Mouse (Mus musculus): Measurements from ENCODE around the gene Ppp3ca. TPM values are rescaled to one million over a fixed set of nuclear protein-coding genes. Genes with fewer than 3 reads are reported as not detected.

Ppp3ca gene
- total RNA-seq, 2 experiments from 2014 or later, result 60.1 to 76.0 TPM

DNA sequence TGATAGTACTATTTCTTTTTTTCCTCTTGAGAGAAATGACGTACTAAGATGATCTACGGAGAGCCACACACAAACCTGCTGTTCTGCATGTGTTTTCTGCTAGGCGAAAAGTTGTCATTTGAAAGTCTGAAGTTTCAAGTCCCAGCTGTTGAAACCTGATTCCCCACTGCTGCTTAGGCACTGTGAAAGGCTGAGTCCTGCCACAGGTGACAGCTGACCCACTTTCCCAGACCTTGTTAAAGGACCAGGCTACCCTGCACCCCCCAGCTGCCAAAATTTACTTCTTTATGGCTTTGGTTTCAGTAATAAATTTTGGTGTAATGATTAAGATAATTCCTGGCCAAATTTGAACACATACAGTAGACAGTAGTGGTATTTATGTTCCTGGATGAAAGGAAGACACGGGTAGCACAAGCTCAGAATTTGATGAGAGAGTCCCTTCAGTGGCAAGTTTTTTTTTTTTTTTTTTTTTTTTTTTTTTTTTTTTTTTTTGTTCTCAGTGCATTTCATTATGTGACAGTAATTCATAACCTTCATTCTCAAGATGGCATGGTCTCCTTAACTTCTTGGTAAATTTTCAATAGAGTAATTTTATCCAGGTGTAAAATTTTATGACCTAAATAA is 52.0 kb downstream of the Ppp3ca start:
- ATAC-seq (replicated peaks; ENCODE audit: poor library complexity), result no peak

DNA sequence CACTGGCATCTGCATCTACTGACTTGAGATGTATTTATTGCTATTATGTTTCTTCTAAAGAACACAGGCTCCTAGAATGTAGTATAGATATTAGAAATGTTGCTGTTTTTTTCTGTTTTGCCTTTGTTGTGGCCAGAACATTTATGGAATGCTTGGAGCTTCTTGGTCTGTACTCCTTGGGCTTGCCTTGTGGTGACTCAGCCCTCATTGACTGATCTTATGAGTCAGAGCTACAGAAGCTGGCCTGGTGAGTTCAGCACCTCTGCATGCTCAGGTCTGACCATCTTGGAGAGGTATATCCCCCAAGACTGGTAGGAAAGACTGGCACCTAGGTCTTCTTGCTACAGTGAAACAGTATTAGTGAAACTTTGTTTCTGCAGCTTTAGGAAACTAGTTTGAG is 52.6 kb downstream of the Ppp3ca start:
- no peak for ATAC-seq (replicated peaks; ENCODE audit: poor library complexity)

DNA sequence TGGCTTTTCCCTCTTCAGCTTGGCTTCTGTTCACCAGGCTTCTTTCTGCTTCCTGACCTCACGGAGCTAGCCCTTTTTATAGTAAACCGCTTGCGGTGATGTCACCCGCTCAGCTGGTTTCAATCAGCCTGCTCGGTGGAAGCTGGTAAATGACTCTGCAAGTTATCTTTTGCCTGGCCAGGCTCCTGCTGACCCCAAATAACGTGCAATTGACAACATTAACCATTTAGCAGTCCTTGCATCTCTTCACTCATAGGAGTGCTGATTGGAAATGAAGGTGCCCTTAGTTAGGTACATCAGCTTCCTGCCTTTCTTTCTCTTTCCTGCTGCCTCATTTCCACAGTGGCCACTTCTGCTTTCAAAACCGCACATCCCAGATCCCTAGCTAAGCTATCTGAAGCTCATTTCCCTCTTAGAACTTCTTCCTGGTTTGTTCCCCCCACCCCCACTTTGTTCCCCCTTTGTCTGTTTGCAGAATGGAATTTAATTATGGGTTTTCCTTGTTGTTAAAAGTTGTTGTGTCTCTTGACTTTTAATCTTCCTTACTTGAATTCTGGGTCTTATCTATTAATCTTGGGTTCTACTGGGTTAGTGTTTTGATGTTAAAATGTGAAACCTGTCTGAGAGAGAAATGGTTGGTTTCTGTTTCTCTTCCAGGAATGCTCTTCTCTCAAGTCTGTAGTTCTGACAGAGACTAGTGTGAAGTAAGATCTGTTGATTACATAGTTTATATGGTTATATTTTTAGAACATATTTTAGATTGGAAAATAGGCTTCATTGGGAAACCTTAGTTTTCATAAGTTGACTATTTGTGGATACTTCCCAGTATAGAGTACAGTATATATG is 55.6 kb downstream of the Ppp3ca start:
- ATAC-seq (replicated peaks; ENCODE audit: poor library complexity), result peak; percentile 80

DNA sequence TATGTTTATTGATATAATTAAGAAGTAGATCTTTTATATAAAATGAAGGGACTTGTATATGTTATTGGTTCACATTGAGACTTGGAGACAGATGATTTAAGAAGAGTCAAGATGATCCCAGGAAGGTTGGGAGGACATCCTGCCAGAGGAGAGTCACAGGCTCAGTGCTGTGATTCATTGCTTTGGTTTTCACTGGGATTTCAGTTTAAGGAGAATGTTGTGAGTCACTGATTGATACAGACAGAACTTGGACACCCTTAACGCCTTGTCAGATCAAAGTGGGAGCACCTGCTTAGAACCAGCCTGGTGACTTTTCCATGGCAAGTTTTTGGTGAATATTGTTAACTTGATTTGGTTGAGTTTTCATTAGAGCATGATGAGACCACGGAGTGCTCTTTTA is 58.0 kb downstream of the Ppp3ca start:
- ATAC-seq (replicated peaks; ENCODE audit: poor library complexity), result no peak

DNA sequence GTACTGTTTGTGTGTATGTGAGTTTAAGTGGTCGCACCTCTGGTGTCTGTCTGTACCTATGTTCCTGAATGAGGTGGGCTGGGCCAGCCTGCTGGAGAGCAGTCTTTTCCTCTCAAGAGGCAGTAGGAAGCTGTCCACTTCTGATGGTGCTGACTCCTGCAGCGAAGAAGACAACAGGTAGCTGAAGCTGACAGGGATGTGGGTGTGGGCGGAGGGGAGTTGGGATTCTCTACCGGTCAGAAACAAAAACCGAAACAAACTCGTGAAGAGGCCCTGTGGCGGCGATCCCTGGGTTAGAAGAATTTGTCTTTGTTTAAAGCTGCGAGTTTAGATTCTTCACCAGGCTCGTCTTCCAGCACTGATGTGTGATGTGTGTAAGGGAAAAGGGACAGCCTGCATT is 60.1 kb downstream of the Ppp3ca start:
- 0 out of 2 replicates have a peak, but pooled peaks have one; percentile 22 for ATAC-seq (replicated peaks; ENCODE audit: poor library complexity)

DNA sequence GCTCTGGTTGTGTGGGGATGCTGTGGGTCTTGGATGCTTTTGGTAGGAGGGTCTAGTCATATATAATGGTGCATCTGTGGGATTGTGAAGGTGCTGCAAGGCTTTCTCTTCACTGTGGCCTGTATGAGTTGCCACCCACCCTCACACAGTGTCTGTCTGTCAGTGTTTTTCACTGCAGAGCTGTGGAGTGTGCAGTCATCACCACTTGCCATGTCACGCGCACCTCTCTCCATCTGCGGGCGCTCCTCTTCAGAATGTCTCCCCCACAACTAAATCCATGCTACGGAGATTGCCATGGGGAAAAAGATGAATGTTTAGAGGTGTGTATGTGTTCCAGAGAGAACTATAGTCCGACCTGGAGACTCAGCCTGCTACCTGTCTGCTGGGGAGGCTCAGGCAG is 61.7 kb downstream of the Ppp3ca start:
- ATAC-seq (replicated peaks; ENCODE audit: poor library complexity), result no peak

DNA sequence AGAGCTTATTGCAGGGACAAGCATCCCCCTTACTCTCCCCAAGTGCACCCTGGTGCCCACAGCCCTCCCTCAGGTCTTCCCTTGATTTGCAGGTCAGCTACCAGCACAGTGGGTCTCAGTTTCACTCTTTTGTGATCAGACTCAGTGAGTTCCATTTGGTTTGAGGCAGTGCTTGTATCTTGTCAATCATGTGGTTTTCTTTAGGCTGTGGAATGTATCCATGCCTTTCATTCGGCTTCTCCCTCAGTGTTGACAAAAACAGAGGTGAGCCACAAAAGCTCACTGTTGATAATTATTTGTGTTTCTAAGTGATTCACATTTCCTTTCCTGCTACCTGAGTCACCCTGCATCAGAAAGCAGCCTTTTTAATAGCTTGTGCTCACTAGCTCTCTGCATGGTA is 66.1 kb downstream of the Ppp3ca start:
- ATAC-seq (replicated peaks; ENCODE audit: poor library complexity), result no peak

DNA sequence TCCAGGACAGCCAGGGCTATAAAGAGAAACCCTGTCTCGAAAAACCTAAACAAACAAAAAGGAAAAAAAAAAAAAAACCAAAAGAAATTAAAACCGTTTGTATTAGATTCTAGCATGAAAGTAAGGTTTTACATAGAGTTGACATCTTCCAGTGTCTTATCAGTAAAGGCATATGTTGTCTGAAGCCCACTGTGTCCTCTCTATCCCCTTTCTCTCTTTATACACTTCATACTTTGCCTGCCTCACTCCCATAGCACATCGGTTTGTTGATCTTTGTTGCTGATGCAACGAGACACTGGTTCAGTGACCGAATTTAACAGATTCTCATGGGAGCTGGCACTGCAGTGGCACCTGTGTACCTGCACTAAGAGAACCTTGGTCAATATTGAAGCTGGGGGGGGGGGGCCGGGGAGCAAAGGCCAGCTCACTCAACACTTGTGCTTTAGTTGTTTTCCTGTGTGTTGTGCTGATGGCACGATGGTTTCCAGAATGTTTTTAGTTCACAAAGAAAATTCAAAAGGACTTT is 66.9 kb downstream of the Ppp3ca start:
- peak; percentile 72 for ATAC-seq (replicated peaks; ENCODE audit: poor library complexity)

DNA sequence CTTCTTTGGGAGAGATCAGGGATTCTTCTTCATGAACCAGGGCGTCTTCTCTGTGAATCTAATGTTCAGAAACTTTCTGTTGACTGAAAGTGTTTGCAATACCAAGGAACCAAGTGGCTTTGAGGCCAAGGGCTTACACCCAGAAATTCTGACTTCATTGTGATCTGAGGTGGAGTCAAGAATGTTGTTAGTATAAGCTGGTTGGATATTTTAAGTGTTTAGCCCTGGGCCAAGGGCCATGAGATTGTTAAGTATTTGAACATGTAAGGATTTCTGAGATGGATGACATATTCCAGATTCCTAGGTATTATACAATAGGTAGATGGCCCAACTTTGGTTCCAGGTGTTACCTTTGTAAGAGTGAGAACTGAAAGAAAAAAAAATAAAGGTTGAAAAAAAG is 68.5 kb downstream of the Ppp3ca start:
- no peak for ATAC-seq (replicated peaks; ENCODE audit: poor library complexity)

DNA sequence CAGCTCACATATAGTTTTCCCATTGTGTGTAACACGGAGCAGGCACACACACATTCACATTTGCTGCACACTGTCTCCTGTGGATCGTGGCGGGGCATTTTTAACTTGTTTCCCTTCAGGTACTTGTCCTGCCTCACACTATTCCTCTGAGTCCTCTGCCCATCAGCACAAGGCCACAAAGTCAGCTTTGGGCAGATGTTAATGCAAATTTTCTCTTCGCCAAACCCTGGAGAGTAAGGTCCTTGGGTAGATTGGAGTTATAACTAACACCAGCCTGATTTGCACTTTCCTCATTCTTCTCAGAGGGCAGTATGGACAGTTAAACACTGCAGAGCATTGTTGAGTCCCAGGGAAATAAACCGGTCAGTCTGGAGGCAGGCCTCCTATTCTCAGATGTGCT is 69.0 kb downstream of the Ppp3ca start:
- ATAC-seq (replicated peaks; ENCODE audit: poor library complexity), result no peak

DNA sequence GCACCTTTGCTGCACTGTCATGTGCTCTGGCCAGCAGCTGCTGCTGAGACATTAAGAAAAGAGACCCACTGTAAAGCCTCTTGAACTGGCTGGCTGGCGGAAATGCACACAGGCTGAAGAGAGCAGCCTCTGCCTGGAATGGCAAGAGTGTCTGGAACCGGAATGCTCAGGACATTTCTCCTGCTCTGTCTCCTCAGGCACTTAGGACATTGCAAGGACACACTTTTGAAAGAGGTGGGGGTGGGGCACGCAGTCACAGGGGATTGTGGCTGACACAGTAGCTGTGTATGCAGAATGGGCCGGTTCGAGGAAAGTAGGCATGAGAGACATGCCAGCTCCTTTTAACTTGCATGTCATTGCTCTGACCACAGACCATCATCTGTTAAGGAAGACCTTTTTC is 71.7 kb downstream of the Ppp3ca start:
- no peak for ATAC-seq (replicated peaks; ENCODE audit: poor library complexity)

DNA sequence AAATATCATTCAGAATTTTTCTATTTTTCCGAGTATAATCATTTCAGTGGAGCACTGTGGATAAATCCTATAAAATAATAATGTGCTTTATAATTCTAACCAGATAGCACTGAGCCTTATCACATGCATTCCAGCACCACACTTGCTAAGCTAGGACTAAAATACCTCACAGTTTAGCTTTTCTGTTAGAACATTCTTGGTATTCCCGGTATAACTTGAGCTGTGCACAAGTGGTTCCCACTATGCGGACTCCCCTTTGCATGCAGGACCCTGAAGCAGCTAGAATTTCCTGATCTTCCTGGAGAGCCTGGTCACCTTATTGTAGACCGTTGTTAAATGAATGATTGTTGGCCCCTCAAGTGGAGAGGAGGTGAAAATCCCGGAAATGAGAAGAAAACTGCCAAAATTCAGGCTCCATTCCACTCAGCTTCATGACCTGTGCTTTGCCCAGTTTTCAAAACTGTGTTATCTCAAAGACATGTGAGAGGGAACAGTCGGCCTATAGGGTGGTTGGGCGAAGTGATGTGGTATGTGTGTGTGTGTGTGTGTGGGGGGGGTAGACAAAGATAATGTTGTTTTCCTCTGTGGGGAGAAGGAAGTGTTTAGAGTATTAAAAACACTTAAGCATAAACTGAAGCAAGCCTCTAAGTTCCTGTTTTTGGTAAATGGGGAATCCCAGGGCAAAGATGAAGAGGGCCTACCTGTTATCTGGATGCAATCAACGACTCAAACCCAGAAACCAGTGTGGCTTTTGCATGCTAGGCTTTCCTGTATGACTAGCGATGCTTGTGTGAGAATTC is 72.5 kb downstream of the Ppp3ca start:
- ATAC-seq (replicated peaks; ENCODE audit: poor library complexity), result peak; percentile 85

DNA sequence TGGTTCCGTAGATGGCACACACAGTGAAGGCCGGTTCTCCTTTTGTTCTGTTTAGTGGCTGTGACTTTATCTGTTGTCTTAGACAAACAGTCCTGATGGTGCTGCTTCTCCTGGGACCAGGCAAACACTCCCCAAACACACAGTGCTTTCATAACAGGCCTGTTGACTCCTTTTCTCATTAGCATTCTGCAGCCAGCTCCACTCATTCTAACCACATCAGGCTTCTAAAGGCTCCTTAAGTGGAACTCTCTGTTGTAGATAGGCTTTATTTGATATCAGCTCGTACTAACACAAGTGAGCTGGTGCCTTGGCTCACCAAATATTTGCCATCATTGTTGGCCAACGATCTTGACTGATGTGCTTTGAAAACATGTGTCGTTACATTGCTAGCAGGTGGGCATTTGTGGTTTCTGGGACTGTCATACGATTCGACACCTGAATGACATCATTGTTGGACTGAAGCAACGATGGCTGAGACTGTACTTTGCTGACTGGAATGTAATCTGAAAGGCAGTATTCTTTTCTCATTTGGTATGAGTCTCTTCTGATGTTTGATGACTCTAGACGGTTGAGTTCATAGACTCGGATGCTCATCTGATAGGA is 74.5 kb downstream of the Ppp3ca start:
- ATAC-seq (replicated peaks; ENCODE audit: poor library complexity), result no peak

DNA sequence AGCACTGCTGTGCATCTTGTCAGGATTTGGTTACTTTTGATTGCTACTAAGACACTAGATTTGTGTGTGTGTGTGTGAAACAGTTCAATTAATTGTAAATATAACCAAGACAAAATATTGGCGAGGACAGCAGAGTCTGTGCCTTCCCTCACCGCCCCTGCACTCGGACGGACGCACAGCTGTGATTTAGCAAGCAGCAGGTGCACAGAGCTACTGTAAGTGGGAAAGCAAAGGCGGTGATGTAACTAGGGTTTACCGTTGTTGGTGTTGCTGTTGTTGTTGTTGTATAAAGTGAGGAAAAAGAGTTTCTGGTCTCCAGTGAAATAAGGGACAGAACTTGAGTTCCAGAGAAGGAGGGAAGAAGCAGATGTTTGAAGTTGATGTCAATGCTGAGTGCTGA is 75.5 kb downstream of the Ppp3ca start:
- no peak for ATAC-seq (replicated peaks; ENCODE audit: poor library complexity)

DNA sequence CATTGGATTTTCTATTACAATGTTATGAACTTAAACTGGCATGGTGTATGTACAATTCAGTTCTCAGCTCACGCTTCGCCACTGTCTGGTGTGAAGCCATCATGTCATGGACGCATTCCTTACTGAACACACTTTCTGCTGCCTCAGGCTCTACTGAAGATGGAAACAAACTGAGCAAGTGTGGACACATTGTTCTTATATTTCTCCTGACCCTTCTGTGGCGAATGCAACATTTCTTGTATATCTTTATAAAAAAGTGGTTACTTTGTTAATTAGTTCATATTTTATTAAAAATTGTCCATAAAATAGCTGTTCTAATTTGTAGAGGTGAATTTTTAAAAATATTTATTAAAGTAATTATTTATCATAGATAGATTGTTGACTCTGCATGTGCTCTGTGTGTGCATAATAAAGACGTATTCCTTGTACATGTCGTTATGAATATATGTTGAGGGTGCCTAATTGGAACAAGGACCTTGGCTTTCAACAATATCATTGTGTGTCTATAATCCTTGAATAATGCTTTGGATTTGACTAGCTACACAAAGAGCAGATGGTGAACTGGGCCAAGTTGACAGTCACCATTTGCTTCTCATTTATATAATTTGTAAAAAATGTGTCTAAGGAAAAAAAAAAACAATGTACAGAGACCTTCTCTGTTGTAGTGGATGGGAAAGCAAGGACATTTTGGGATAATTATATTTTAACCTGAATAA is 79.0 kb downstream of the Ppp3ca start:
- no peak for ATAC-seq (replicated peaks; ENCODE audit: poor library complexity)

DNA sequence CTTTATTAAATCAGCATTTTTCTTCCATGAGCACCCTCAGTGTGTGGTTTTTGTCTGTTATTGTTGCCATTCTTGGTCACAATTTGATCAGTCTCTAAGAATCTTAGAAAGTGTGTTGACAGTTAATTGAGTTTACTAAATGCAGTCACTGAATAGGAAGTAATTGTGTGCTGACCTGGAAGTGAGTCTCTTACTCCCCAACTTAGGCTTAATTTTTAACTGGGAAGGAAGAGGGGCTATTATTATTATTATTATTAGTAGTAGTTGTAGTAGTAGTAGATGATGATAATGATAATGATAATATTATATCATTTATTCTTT is 79.5 kb downstream of the Ppp3ca start:
- no peak for ATAC-seq (replicated peaks; ENCODE audit: poor library complexity)

DNA sequence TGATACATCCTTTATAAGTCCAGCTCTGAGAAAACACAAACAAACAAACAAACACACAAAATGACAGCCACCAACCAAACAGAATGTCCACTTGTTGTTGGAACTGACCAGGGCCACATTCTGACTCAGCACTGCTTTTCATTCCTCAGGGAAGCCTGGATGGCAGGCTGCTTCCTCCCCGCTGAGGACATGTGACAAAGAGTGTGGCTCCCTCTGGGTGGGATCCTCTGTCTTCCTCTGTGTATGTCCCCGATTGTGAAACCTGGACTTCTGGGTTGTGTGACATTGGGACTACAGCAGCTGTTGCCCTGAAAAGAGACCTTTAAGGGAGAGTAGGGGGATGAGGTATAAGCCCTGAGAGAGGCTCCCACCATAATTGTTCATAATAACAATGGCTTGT is 80.0 kb downstream of the Ppp3ca start:
- ATAC-seq (replicated peaks; ENCODE audit: poor library complexity), result peak; percentile 61

DNA sequence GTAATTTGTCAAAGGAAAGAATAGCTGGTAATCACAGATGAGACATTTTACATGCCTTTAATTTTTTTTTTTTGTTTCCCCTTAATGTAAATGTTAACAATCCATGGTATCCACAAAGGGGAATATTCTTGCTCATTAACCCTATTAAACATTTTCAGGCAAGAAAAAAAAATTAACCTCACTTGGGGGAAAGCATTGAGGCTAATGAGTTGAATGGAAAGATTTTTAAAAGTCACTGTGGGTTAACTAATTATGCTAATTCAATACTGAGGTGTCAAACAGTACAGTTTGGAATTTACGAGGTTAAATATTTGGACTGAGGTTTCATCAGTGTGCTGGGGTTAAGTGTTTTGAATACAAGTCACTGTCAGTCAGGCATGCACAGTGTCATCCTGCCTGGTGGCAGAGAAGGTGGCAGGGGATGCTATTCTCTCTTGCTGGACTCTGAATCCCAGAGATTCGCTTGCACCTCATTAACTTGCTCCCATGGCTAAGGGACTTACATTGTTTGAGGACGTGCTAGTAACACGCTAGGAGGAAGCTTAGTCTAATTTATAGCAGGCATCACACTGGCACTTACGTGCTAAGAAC is 82.3 kb downstream of the Ppp3ca start:
- no peak for ATAC-seq (replicated peaks; ENCODE audit: poor library complexity)

DNA sequence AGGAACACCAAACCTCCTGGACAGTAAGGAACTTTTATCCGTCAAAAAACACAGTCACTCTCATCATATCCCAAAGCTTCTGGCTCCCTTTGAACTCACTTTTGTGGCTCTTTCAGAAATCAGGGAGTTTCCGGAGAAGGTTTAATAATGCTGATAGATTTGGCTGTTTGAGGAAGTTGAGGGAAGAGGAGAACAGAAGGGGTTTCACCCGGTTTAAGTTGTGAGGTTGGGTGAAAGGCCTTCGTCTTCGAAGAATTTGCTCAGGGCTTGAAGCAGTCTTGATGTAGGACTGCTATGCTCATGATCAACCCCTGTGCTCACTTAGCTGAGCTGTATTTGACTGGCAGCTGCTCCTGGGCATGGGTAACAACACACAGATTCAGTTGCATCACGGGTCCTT is 86.2 kb downstream of the Ppp3ca start:
- peak; percentile 44; the same call in 1 of the 2 replicates for ATAC-seq (replicated peaks; ENCODE audit: poor library complexity)

DNA sequence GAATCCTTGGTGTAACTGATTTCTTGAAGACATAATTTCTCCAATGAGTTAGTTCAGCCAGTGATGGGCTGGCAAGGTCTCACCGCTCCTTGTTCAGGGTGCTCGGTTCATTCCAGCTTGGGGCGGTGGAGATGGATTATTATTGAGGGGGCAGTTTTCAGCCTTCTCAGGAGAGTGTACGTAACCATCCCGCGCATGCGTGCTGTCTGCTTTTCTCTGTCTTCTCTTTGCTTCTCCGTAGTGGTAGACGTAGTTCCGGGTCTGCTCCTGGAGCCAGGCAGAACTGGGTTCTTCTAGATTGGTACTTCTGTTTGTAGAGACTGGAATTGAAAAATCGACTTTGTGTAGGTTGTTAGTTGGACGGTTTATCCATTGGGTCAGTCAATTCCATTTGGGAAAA is 89.5 kb downstream of the Ppp3ca start:
- ATAC-seq (replicated peaks; ENCODE audit: poor library complexity), result no peak

All from megakaryocyte progenitor cell, adult 5-6 weeks (primary cell).